Mouse (Mus musculus) macrophage (primary cell): ENCODE data around the gene Sppl2b. TPM values are rescaled to one million over a fixed set of nuclear protein-coding genes. Genes with fewer than 3 reads are reported as not detected.
"Not testable (repeated sequence)": the region's sequence is repeated elsewhere in the genome, so short reads cannot be mapped to it uniquely, and the experiment has no call there.

ENCODE experiments used
- H3K27ac ChIP-seq: fragments of 350-480 bp; formaldehyde crosslinking; 2 replicates; pipeline ENCODE4 v1.9.0; 2021
- H3K36me3 ChIP-seq: fragments of 350-480 bp; formaldehyde crosslinking; 2 replicates; pipeline ENCODE4 v1.9.0; 2021; ENCODE audit errors: inconsistent target
- H3K4me3 ChIP-seq: fragments of 350-480 bp; formaldehyde crosslinking; 2 replicates; pipeline ENCODE4 v1.9.0; 2021; ENCODE audit errors: inconsistent target
- H3K79me2 ChIP-seq: fragments of 350-480 bp; formaldehyde crosslinking; 2 replicates; pipeline ENCODE4 v1.9.0; 2021; ENCODE audit errors: inconsistent target
- WGBS: methylation state at CpG from one replicate; pipeline ENCODE4 v1.1.7; 2026; ENCODE audit warnings: inconsistent platforms; ENCODE audit not compliant: missing documents; 5-methylcytosine and 5-hydroxymethylcytosine counted together
- polyA plus RNA-seq: library from polyadenylated mRNA; stranded (reverse); fragments of 250-400 nt; gene quantifications from 3 replicates; pipeline ENCODE4 v1.2.4, GENCODE M21; 2018; ENCODE audit warnings: inconsistent platforms

Gene Sppl2b
- polyA plus RNA-seq, 1 experiment from 2014 or later, result 8.7 TPM

DNA sequence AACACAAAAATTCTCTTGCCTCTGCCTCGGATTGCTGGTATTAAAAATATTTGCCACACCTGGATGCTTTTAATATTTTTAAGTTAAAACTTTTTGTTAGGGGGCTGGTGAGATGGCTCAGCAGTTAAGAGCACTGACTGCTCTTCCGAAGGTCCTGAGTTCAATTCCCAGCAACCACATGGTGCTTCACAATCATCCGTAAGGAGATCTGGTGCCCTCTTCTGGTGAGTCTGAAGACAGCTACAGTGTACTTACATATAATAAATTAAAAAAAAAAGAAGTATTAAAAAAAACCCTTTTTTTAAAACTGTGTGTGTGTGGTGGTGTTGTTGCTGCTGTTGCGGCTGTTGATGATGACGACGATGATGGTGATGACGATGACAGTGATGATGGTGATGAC lies 37.1 kb upstream of the Sppl2b start:
- H3K4me3 ChIP-seq, H3K27ac ChIP-seq, H3K36me3 ChIP-seq, H3K79me2 ChIP-seq: not testable (repeated sequence)
- 81% methylated on average over 7 of the region's 7 CpGs for WGBS

- Histone ChIP-seq H3K4me3 (no peak overlapping the region), H3K79me2 (no peaks in the 10 kb centered on the region), H3K27ac (no peak overlapping the region), H3K36me3 (no peaks in the 10 kb centered on the region)
- WGBS, result 83% methylated on average over 5 of the region's 6 CpGs
Observed at GRCm38 (mm10) chr10:80818599-80819281, 36.3 kb upstream of the Sppl2b start.

DNA sequence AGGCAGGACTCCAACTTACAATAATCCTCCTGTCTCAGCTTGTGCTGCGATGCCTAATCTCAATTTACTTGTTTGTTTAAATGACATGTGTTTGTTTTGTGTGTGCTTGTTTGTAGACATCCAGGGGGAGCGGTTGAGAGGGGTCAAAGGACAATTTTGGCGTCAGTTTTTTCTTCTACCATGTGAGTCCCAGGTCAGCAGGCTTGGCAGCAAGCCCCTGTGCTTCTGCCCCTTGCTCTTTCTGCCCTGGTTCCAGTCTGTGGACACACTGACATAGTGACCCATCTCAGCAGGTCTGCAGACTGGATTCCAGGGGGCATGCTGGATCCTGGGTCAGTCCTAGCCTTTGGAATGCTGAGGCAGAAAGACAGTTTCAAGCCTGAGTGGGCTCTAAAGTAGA lies 35.7 kb upstream of the Sppl2b start:
- no peaks in the 10 kb centered on the region for H3K79me2 ChIP-seq
- 94% methylated on average over 3 of the region's 3 CpGs for WGBS
- H3K27ac ChIP-seq, result no peak overlapping the region
- no peak overlapping the region for H3K4me3 ChIP-seq
- H3K36me3 ChIP-seq, result no peaks in the 10 kb centered on the region

- WGBS, result 46% methylated on average over 2 of the region's 2 CpGs
- Histone ChIP-seq H3K36me3 (no peaks in the 10 kb centered on the region), H3K4me3 (no peak overlapping the region), H3K79me2 (peaks cover 1% of the 10 kb centered on the region), H3K27ac (no peak overlapping the region)
Observed at GRCm38 (mm10) chr10:80821991-80822390, 33.1 kb upstream of the Sppl2b start.

DNA sequence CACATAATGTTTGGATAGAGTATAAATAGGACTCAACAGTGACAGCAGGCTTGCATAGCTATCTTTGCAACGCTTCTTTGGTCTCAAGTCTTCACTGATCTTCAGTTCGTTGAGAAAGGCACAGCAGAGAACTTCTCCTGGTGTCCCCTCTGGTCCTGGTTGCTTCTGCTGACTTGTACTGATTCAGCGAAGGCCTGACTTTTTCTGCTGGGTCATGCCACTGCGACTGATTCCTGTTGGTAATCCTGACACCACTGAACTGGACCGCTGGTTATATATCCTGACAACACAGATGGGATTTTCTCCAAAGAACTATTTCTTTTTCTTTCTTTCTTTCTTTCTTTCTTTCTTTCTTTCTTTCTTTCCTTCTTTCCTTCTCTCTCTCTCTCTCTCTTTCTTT lies 32.5 kb upstream of the Sppl2b start:
- 84% methylated on average over 5 of the region's 5 CpGs for WGBS
- H3K27ac ChIP-seq, result no peak overlapping the region
- H3K36me3 ChIP-seq, result no peaks in the 10 kb centered on the region
- H3K79me2 ChIP-seq, result peaks cover 7% of the 10 kb centered on the region
- H3K4me3 ChIP-seq, result no peak overlapping the region

DNA sequence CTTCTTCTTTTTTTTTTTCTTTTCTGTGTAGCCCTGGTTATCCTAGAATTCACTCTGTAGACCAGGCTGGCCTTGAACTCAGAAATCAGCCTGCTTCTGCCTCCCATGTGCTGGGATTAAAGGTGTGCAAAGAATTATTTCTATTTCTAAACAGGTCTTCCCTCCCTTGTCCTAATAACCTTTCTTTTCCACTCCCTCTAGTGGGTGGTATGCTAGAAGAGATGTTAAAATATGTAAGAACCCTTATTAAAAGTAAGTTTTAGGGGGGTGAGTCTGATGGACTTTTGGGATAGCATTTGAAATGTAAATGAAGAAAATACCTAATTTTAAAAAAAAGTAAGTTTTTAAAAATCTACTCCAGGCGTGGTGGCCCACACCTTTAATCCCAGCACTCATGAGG lies 31.8 kb upstream of the Sppl2b start:
- H3K36me3 ChIP-seq, result no peaks in the 10 kb centered on the region
- H3K79me2 ChIP-seq, result peaks cover 15% of the 10 kb centered on the region
- H3K4me3 ChIP-seq, result no peak overlapping the region
- H3K27ac ChIP-seq, result peak overlapping the region; percentile 80
- WGBS, result 67% methylated on average over 1 of the region's 1 CpGs

GRCm38 (mm10) chr10:80823847-80824643 lies 31.0 kb upstream of the Sppl2b start:
- whole genome bisulfite sequencing, result 2% methylated on average over 8 of the region's 8 CpGs
- H3K79me2 ChIP-seq, result peaks cover 19% of the 10 kb centered on the region
- peak overlapping the region; percentile 80 for H3K27ac ChIP-seq
- no peak overlapping the region for H3K4me3 ChIP-seq
- no peaks in the 10 kb centered on the region; the same call in 1 of the 2 replicates for H3K36me3 ChIP-seq

DNA sequence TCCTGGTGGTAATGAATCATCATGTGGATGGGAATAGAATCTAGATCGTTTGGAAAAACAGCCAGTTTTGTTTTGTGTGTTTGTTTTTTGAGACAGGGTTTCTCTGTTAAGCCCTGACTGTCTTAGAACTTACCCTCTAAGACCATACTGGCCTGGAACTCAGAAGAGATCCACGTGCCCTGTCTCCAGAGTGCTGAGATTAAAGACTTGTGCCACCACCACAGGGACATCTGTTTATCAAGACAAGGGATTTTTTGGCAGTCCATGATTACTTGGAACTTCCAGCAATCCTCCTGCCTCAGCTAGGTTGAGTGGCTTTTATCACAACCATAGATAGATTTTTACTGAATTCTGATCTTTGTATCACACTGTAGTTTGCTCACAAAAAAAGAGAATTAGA lies 30.2 kb upstream of the Sppl2b start:
- H3K4me3 ChIP-seq, result no peak overlapping the region
- 18% methylated on average over 2 of the region's 2 CpGs for WGBS
- H3K27ac ChIP-seq, result peak overlapping the region; percentile 80
- peaks cover 8% of the 10 kb centered on the region for H3K36me3 ChIP-seq
- H3K79me2 ChIP-seq, result peaks cover 19% of the 10 kb centered on the region

- Histone ChIP-seq H3K36me3 (peaks cover 10% of the 10 kb centered on the region), H3K27ac (peak within 1 kb of the TSS; percentile 50), H3K79me2 (peaks cover 19% of the 10 kb centered on the region), H3K4me3 (peak within 1 kb of the TSS; percentile 73)
- under 1% methylated on average over 65 of the region's 82 CpGs for WGBS
Observed at GRCm38 (mm10) chr10:80826151-80827062, 28.7 kb upstream of the Sppl2b start, which contains the start of gene Oaz1. TSS of gene Oaz1 (plus strand) at chr10:80826656.

GRCm38 (mm10) chr10:80827063-80827869 lies 27.8 kb upstream of the Sppl2b start:
- peak overlapping the region; percentile 73 for H3K4me3 ChIP-seq
- peaks cover 19% of the 10 kb centered on the region for H3K79me2 ChIP-seq
- H3K27ac ChIP-seq, result peak overlapping the region; percentile 4; the same call in 1 of the 2 replicates
- 3% methylated on average over 24 of the region's 29 CpGs for WGBS
- H3K36me3 ChIP-seq, result peaks cover 10% of the 10 kb centered on the region

DNA sequence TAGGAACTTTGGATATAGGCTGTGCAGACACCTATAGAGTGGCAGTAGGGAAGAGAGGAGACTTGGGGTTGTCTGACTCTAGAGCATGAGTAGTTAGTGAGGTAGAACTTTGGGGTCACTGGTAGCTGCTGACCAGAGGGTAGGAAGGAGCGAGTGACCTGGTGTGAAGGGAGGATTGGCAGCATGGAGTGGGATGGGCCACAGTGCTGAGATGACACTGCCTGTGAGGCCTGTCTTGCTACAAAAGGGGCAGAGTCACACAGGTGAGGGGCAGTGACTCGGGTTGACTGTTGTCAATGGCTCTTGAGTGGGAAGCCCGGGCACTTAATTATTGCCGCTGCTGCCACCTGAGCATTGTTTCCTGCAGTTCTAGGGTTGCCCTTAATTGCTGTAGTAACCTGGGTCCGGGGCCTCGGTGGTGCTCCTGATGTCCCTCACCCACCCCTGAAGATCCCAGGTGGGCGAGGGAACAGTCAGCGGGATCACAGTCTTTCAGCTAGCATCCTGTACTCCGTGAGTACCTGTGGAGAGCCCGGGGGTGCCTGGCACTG lies 27.1 kb upstream of the Sppl2b start:
- WGBS, result 45% methylated on average over 6 of the region's 10 CpGs
- Histone ChIP-seq H3K27ac (no peak overlapping the region), H3K36me3 (peaks cover 10% of the 10 kb centered on the region), H3K79me2 (peaks cover 19% of the 10 kb centered on the region), H3K4me3 (peak overlapping the region; percentile 73)

DNA sequence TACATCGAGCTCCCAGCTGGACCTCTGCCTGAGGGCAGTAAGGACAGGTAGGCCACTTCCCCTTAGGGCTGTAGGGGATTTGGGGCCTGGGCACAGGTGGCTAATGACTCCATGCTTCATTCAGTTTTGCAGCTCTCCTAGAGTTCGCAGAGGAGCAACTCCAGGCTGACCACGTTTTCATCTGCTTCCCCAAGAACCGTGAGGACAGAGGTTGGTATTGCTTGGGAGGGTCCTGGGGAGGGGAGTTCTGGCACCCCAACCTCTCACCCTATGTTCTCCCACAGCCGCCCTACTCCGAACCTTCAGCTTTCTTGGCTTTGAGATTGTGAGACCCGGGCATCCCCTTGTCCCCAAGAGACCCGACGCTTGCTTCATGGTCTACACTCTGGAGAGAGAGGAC lies 26.5 kb upstream of the Sppl2b start:
- 85% methylated on average over 3 of the region's 9 CpGs for WGBS

GRCm38 (mm10) chr10:80829359-80830278 lies 25.5 kb upstream of the Sppl2b start:
- 27% methylated on average over 1 of the region's 1 CpGs for WGBS
- H3K4me3 ChIP-seq, result no peak overlapping the region
- H3K27ac ChIP-seq, result no peak overlapping the region
- H3K36me3 ChIP-seq, result peaks cover 10% of the 10 kb centered on the region
- peaks cover 19% of the 10 kb centered on the region for H3K79me2 ChIP-seq

More for the DNA sequence above, 26.5 kb upstream of the Sppl2b start:
- peaks cover 10% of the 10 kb centered on the region for H3K36me3 ChIP-seq
- not testable (repeated sequence) for H3K4me3 ChIP-seq, H3K27ac ChIP-seq
- peaks cover 19% of the 10 kb centered on the region for H3K79me2 ChIP-seq
